Mouse (Mus musculus): ENCODE data around the gene Sh3glb2. TPM values are rescaled to one million over a fixed set of nuclear protein-coding genes. Genes with fewer than 3 reads are reported as not detected.

Gene Sh3glb2
- polyA plus RNA-seq, 1 experiment: 30.8 TPM

- no peak overlapping the region for H3K4me3 ChIP-seq (ENCODE audit: low read depth, low read length)
Measured at GRCm38 (mm10) chr2:30342544-30342943, 16.6 kb downstream of the Sh3glb2 start.

GRCm38 (mm10) chr2:30342061-30342460 is 17.1 kb downstream of the Sh3glb2 start:
- Histone ChIP-seq H3K9me3 (replicated peaks; ENCODE audit: control insufficient read depth, insufficient read depth, low read length, poor library complexity, severe bottlenecking) (no peaks in the 10 kb centered on the region), H3K36me3 (ENCODE audit: control insufficient read depth, insufficient read depth, low read length, poor library complexity, severe bottlenecking) (peaks cover 48% of the 10 kb centered on the region), H3K27ac (ENCODE audit: insufficient read depth, low read length) (no peak overlapping the region), H3K4me3 (ENCODE audit: low read depth, low read length) (no peak overlapping the region), H3K27me3 (ENCODE audit: control insufficient read depth, insufficient read depth, low read length, poor library complexity, severe bottlenecking) (no peaks in the 10 kb centered on the region), H3K9ac (ENCODE audit: low read depth, poor library complexity, severe bottlenecking) (no peak overlapping the region), H3K4me1 (ENCODE audit: control insufficient read depth, insufficient read depth, low read length) (no peaks in the 10 kb centered on the region)
- TF ChIP-seq EP300 (IDR thresholded peaks at IDR 0.05; ENCODE audit: insufficient read depth, low read depth, low read length) (no peak), POLR2A (IDR thresholded peaks at IDR 0.05; ENCODE audit: insufficient read depth, low read length) (no peak), CTCF (IDR thresholded peaks at IDR 0.05; ENCODE audit: low read depth, low read length) (no peak)

More at GRCm38 (mm10) chr2:30342544-30342943, 16.6 kb downstream of the Sh3glb2 start:
- Histone ChIP-seq H3K36me3 (ENCODE audit: control insufficient read depth, insufficient read depth, low read length, poor library complexity, severe bottlenecking) (peaks cover 44% of the 10 kb centered on the region), H3K9ac (ENCODE audit: low read depth, poor library complexity, severe bottlenecking) (no peak overlapping the region), H3K9me3 (replicated peaks; ENCODE audit: control insufficient read depth, insufficient read depth, low read length, poor library complexity, severe bottlenecking) (no peaks in the 10 kb centered on the region), H3K27ac (ENCODE audit: insufficient read depth, low read length) (no peak overlapping the region), H3K4me1 (ENCODE audit: control insufficient read depth, insufficient read depth, low read length) (no peaks in the 10 kb centered on the region), H3K27me3 (ENCODE audit: control insufficient read depth, insufficient read depth, low read length, poor library complexity, severe bottlenecking) (no peaks in the 10 kb centered on the region)
- TF ChIP-seq POLR2A (IDR thresholded peaks at IDR 0.05; ENCODE audit: insufficient read depth, low read length) (no peak), EP300 (IDR thresholded peaks at IDR 0.05; ENCODE audit: insufficient read depth, low read depth, low read length) (no peak), CTCF (IDR thresholded peaks at IDR 0.05; ENCODE audit: low read depth, low read length) (no peak)

GRCm38 (mm10) chr2:30337179-30337578 is 22.0 kb downstream of the Sh3glb2 start:
- TF ChIP-seq EP300 (IDR thresholded peaks at IDR 0.05; ENCODE audit: insufficient read depth, low read depth, low read length) (no peak), POLR2A (IDR thresholded peaks at IDR 0.05; ENCODE audit: insufficient read depth, low read length) (no peak), CTCF (IDR thresholded peaks at IDR 0.05; ENCODE audit: low read depth, low read length) (no peak)
- no peaks in the 10 kb centered on the region for H3K9me3 ChIP-seq (replicated peaks; ENCODE audit: control insufficient read depth, insufficient read depth, low read length, poor library complexity, severe bottlenecking)
- H3K27ac ChIP-seq (ENCODE audit: insufficient read depth, low read length): no peak overlapping the region
- H3K27me3 ChIP-seq (ENCODE audit: control insufficient read depth, insufficient read depth, low read length, poor library complexity, severe bottlenecking): no peaks in the 10 kb centered on the region
- no peak overlapping the region for H3K9ac ChIP-seq (ENCODE audit: low read depth, poor library complexity, severe bottlenecking)
- peaks cover 48% of the 10 kb centered on the region for H3K36me3 ChIP-seq (ENCODE audit: control insufficient read depth, insufficient read depth, low read length, poor library complexity, severe bottlenecking)
- H3K4me1 ChIP-seq (ENCODE audit: control insufficient read depth, insufficient read depth, low read length): peaks cover 4% of the 10 kb centered on the region
- H3K4me3 ChIP-seq (ENCODE audit: low read depth, low read length): no peak overlapping the region

GRCm38 (mm10) chr2:30336174-30336915 is 22.8 kb downstream of the Sh3glb2 start:
- Histone ChIP-seq H3K4me3 (ENCODE audit: low read depth, low read length) (no peak overlapping the region), H3K27me3 (ENCODE audit: control insufficient read depth, insufficient read depth, low read length, poor library complexity, severe bottlenecking) (no peaks in the 10 kb centered on the region), H3K27ac (ENCODE audit: insufficient read depth, low read length) (no peak overlapping the region), H3K9ac (ENCODE audit: low read depth, poor library complexity, severe bottlenecking) (no peak overlapping the region), H3K36me3 (ENCODE audit: control insufficient read depth, insufficient read depth, low read length, poor library complexity, severe bottlenecking) (peaks cover 46% of the 10 kb centered on the region), H3K4me1 (ENCODE audit: control insufficient read depth, insufficient read depth, low read length) (peaks cover 4% of the 10 kb centered on the region), H3K9me3 (replicated peaks; ENCODE audit: control insufficient read depth, insufficient read depth, low read length, poor library complexity, severe bottlenecking) (no peaks in the 10 kb centered on the region)
- TF ChIP-seq POLR2A (IDR thresholded peaks at IDR 0.05; ENCODE audit: insufficient read depth, low read length): no peak
- no peak for TF ChIP-seq EP300 (IDR thresholded peaks at IDR 0.05; ENCODE audit: insufficient read depth, low read depth, low read length)
- TF ChIP-seq CTCF (IDR thresholded peaks at IDR 0.05; ENCODE audit: low read depth, low read length): no peak

- Histone ChIP-seq H3K9me3 (replicated peaks; ENCODE audit: control insufficient read depth, insufficient read depth, low read length, poor library complexity, severe bottlenecking) (no peaks in the 10 kb centered on the region), H3K4me1 (ENCODE audit: control insufficient read depth, insufficient read depth, low read length) (peaks cover 4% of the 10 kb centered on the region), H3K9ac (ENCODE audit: low read depth, poor library complexity, severe bottlenecking) (no peak overlapping the region), H3K4me3 (ENCODE audit: low read depth, low read length) (no peak overlapping the region), H3K27me3 (ENCODE audit: control insufficient read depth, insufficient read depth, low read length, poor library complexity, severe bottlenecking) (no peaks in the 10 kb centered on the region), H3K27ac (ENCODE audit: insufficient read depth, low read length) (peak overlapping the region; percentile 59; the same call in 1 of the 2 replicates), H3K36me3 (ENCODE audit: control insufficient read depth, insufficient read depth, low read length, poor library complexity, severe bottlenecking) (peaks cover 42% of the 10 kb centered on the region)
- TF ChIP-seq EP300 (IDR thresholded peaks at IDR 0.05; ENCODE audit: insufficient read depth, low read depth, low read length): 0 out of 2 replicates have a peak, but pooled peaks have one; percentile 26
- no peak for TF ChIP-seq POLR2A (IDR thresholded peaks at IDR 0.05; ENCODE audit: insufficient read depth, low read length)
Measured at GRCm38 (mm10) chr2:30335324-30335723, 23.8 kb downstream of the Sh3glb2 start.

GRCm38 (mm10) chr2:30328791-30329190 is 30.3 kb downstream of the Sh3glb2 start:
- H3K9me3 ChIP-seq (replicated peaks; ENCODE audit: control insufficient read depth, insufficient read depth, low read length, poor library complexity, severe bottlenecking): no peaks in the 10 kb centered on the region
- no peaks in the 10 kb centered on the region for H3K4me1 ChIP-seq (ENCODE audit: control insufficient read depth, insufficient read depth, low read length)
- H3K27ac ChIP-seq (ENCODE audit: insufficient read depth, low read length): no peak overlapping the region
- TF ChIP-seq EP300 (IDR thresholded peaks at IDR 0.05; ENCODE audit: insufficient read depth, low read depth, low read length) (no peak), POLR2A (IDR thresholded peaks at IDR 0.05; ENCODE audit: insufficient read depth, low read length) (no peak), CTCF (IDR thresholded peaks at IDR 0.05; ENCODE audit: low read depth, low read length) (no peak)
- no peak overlapping the region for H3K9ac ChIP-seq (ENCODE audit: low read depth, poor library complexity, severe bottlenecking)
- no peak overlapping the region for H3K4me3 ChIP-seq (ENCODE audit: low read depth, low read length)
- H3K36me3 ChIP-seq (ENCODE audit: control insufficient read depth, insufficient read depth, low read length, poor library complexity, severe bottlenecking): peaks cover 65% of the 10 kb centered on the region
- no peaks in the 10 kb centered on the region for H3K27me3 ChIP-seq (ENCODE audit: control insufficient read depth, insufficient read depth, low read length, poor library complexity, severe bottlenecking)
